ENCODE assay signal across 12 mouse cellular contexts in genomic region chr10:88317151-88317550, GRCm38 (mm10).
"Had no signal": no experiment of that assay in that cellular context is flagged by ENCODE, and none has a peak within 500 bp of the region (broad histone marks: within the 10 kb centered on the region; RNA-seq: fewer than 3 reads in every experiment).

No protein-coding gene starts in this region.

- DNase-seq: left cerebral cortex, postnatal 4 days; liver; liver, embryonic 13.5 days; liver, postnatal 0 days; lung, adult 18-20 months; lung, adult 2 months; lung, embryonic 14.5 days; lung, postnatal 10 days; lung, postnatal 14 days; lung, postnatal 36 days; lung, postnatal 4 days; midbrain, embryonic 14.5 days had no signal
